Mouse (Mus musculus) heart, embryonic 11.5 days (tissue): ENCODE results near the gene Shisa9. TPM values are rescaled to one million over a fixed set of nuclear protein-coding genes. Genes with fewer than 3 reads are reported as not detected.

Experiments
- ATAC-seq: fragments of 200-750 bp; cut with Nextera tagmentation; replicated peaks from 2 replicates; pipeline ENCODE4 v1.8.0; 2017; ENCODE audit warnings: moderate library complexity; ENCODE audit not compliant: insufficient number of reproducible peaks, low FRiP score, low TSS enrichment
- H3K27ac ChIP-seq: fragments of 300-500 bp; sonication (generic); 2 replicates; pipeline ENCODE4 v1.5.1; 2014; ENCODE audit warnings: mild to moderate bottlenecking, low read depth, low read length
- H3K27me3 ChIP-seq: fragments of 300-500 bp; sonication (generic); 2 replicates; pipeline ENCODE4 v1.6.1; 2014; ENCODE audit warnings: mild to moderate bottlenecking, low read length, mixed read lengths; ENCODE audit not compliant: control insufficient read depth, insufficient read depth
- H3K36me3 ChIP-seq: fragments of 300-500 bp; sonication (generic); 2 replicates; pipeline ENCODE4 v1.6.1; 2014; ENCODE audit warnings: mild to moderate bottlenecking, low read length, moderate library complexity, mixed read lengths; ENCODE audit not compliant: control insufficient read depth, insufficient read depth
- H3K4me1 ChIP-seq: fragments of 300-500 bp; sonication (generic); 2 replicates; pipeline ENCODE4 v1.6.1; 2014; ENCODE audit warnings: low read length; ENCODE audit not compliant: control insufficient read depth, insufficient read depth
- H3K4me2 ChIP-seq: fragments of 300-500 bp; sonication (generic); 2 replicates; pipeline ENCODE4 v1.6.1; 2014; ENCODE audit warnings: mild to moderate bottlenecking, moderate library complexity
- H3K4me3 ChIP-seq: fragments of 300-500 bp; sonication (generic); 2 replicates; pipeline ENCODE4 v1.5.1; 2014; ENCODE audit warnings: low read depth, low read length
- H3K9ac ChIP-seq: fragments of 300-500 bp; sonication (generic); 2 replicates; pipeline ENCODE4 v1.6.1; 2014; ENCODE audit warnings: mild to moderate bottlenecking, low read depth, low read length, moderate library complexity
- H3K9me3 ChIP-seq: fragments of 300-500 bp; sonication (generic); replicated peaks from 2 replicates; pipeline ENCODE4 v1.6.1; 2016; ENCODE audit warnings: low read length; ENCODE audit not compliant: control insufficient read depth
- WGBS: fragments of 180-500 bp; shearing (Covaris S2); extraction: QIAGEN DNeasy Blood & Tissue Kit; methylation state at CpG from one replicate; pipeline ENCODE4 v1.1.7; 2014; ENCODE audit not compliant: insufficient replicate concordance; 5-methylcytosine and 5-hydroxymethylcytosine counted together
- polyA plus RNA-seq: library from polyadenylated mRNA; unstranded; fragments of >200 nt; fragmentation: Nextera tagmentation; extraction: Ambion mirVana; gene quantifications from 2 replicates; pipeline ENCODE4 v1.2.1, GENCODE M21; 2014

Gene Shisa9
- polyA plus RNA-seq, 1 experiment from 2014 or later, result 0.72 TPM

DNA sequence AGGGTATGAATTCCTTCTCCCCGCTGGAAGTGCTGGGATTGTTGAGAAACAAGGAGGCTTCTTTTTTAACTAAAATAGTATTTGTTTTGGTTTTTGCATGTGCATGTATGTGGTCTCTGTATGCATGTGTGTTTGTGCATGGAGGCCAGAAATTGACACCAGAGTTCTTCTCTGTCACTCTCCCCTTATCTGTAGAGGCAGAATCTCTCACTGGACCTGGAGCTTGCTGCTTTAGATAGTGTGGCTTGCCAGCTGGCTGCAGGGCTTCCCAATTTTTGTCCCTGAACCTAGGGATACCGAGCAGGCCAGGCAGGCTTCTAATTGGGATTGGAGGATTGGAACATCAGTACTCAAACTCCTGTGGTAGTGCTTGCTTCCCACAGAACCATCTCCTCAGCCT is 99.2 kb downstream of the Shisa9 start:
- Histone ChIP-seq H3K9ac (no peak overlapping the region), H3K4me2 (no peak overlapping the region), H3K27me3 (no peaks in the 10 kb centered on the region), H3K27ac (no peak overlapping the region), H3K4me3 (no peak overlapping the region), H3K36me3 (no peaks in the 10 kb centered on the region), H3K4me1 (no peaks in the 10 kb centered on the region), H3K9me3 (no peaks in the 10 kb centered on the region)
- peak; percentile 68 for ATAC-seq
- WGBS, result 57% methylated on average over 2 of the region's 2 CpGs

DNA sequence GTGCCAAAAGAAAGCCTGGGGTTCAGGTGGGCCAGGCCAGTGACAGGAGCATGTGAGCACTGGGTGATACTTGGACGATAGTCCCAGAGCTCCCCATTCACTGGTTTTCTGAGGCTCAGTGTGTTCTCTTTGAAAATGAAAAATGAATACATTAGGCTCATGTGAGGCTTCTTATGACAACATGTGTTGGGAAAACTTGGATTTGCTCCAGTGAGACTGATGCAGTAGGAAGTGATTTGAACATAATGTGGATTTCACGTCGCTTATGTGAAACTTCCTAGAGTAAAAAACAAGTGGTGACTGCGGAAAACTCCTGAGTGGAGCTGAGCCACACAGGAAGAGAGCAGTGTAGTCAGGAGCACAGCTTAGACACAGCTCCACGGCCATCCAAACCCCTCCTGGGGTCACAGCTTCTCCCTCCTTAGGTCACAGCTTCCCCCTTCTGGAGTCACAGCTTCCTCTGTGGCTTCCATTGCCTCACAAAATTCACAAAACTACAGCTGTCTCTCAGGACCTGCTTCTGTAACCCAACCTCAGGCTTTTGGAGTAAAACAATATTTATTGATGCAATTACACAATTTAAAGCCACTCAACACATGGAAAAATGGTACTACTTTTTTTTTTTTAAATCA is 106.8 kb downstream of the Shisa9 start:
- H3K27ac ChIP-seq, result no peak overlapping the region
- H3K9me3 ChIP-seq, result no peaks in the 10 kb centered on the region
- no peak overlapping the region for H3K9ac ChIP-seq
- H3K4me3 ChIP-seq, result no peak overlapping the region
- H3K36me3 ChIP-seq, result no peaks in the 10 kb centered on the region
- no peak for ATAC-seq
- 79% methylated on average over 5 of the region's 5 CpGs for WGBS
- no peak overlapping the region for H3K4me2 ChIP-seq
- no peaks in the 10 kb centered on the region for H3K4me1 ChIP-seq
- no peaks in the 10 kb centered on the region for H3K27me3 ChIP-seq

DNA sequence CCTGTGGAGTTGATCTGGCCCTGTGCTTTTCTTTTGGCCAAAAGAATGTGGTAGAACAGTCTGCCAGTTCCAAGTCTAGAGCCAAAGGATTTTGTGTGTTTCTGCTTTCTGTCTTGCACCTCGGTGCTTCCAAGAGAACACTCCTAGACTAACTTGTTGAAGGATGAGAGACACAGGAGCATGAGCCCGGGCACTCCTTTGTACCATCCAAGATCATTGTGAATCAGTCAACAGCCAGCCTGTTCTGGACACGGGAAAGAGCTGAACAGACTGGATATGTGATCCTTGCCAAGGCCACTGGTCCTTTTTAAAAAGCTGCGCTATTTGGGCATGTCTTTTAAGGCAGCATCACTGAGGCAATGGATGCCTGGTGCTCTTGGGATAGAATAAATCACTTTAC is 109.3 kb downstream of the Shisa9 start:
- H3K27me3 ChIP-seq, result no peaks in the 10 kb centered on the region
- no peaks in the 10 kb centered on the region for H3K36me3 ChIP-seq
- no peak for ATAC-seq
- H3K9ac ChIP-seq, result no peak overlapping the region
- H3K4me2 ChIP-seq, result no peak overlapping the region
- no peaks in the 10 kb centered on the region for H3K4me1 ChIP-seq
- H3K4me3 ChIP-seq, result no peak overlapping the region
- no peaks in the 10 kb centered on the region for H3K9me3 ChIP-seq
- H3K27ac ChIP-seq, result no peak overlapping the region
- 68% methylated on average over 4 of the region's 4 CpGs for WGBS

DNA sequence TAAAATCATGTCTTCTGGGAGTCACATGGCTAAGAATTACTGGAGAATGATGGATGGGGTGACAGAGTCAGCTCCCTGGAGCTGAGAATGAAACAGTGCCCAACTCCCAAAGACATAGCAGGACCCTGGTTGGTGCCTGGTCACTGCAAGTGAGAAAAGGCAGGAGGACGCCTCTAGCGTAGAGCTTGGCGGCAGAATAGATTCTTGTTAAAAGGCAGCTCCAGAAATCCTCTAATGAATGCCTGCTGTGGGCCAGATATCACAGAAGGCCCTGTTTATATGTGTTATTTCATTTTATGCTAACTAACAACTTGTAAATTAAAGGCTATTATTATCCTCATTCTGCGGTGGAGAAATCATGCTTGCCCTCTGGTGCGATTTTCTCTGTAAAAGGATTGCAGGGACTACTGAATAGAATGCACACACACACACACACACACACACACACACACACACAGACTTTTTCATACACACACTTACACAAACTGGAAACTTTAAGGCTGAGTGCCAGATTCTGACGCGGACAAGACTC is 110.9 kb downstream of the Shisa9 start:
- ATAC-seq, result no peak
- 77% methylated on average over 7 of the region's 7 CpGs for WGBS

DNA sequence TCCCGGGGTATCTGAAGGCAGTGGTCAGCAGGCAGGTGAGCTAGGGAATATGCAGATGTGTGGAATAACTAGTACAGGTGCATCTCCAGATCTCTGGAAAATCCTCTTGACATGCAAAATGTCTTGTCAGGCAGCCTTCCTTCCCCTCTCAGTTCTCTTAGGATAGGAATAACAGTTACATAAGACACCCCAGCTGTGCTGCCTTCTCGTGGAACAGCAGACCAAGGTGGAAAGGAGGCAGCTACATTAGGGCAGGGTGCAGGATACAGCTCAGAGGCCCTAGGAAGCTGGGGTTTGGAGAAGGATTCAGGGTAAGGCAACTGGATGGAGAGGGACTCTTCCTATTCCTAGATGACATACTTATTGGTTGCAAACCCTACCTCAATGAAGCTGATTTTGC is 111.5 kb downstream of the Shisa9 start:
- no peaks in the 10 kb centered on the region for H3K9me3 ChIP-seq
- H3K27ac ChIP-seq, result no peak overlapping the region
- H3K27me3 ChIP-seq, result no peaks in the 10 kb centered on the region
- no peaks in the 10 kb centered on the region for H3K36me3 ChIP-seq
- H3K4me1 ChIP-seq, result no peaks in the 10 kb centered on the region
- H3K4me3 ChIP-seq, result no peak overlapping the region
- no peak overlapping the region for H3K4me2 ChIP-seq
- H3K9ac ChIP-seq, result no peak overlapping the region
- WGBS, result 57% methylated on average over 2 of the region's 2 CpGs
- ATAC-seq, result no peak

More for the DNA sequence above, 110.9 kb downstream of the Shisa9 start:
- H3K27ac ChIP-seq, result no peak overlapping the region
- no peak overlapping the region for H3K9ac ChIP-seq
- H3K36me3 ChIP-seq, result no peaks in the 10 kb centered on the region
- H3K27me3 ChIP-seq, result no peaks in the 10 kb centered on the region
- H3K4me2 ChIP-seq, result no peak overlapping the region
- H3K4me3 ChIP-seq, result no peak overlapping the region
- no peaks in the 10 kb centered on the region for H3K4me1 ChIP-seq
- no peaks in the 10 kb centered on the region for H3K9me3 ChIP-seq

DNA sequence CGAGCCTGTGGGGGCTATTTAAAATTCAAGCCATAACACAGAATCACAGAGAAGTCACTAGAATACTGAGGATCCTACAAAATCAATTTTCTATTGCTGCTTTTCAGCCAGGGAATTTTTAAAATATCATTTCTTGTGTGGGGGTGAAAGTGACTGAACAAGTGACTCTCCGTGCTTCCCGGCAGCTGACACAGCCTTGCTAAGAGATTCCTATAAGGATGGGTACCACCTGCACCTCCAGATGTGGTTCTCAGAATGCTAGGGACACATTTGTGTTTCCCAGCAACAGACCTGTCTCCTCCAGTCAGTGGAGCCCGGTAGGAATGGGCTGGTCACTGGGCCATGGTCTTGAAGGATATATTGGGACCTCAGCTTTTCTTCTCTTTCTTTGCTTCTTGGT is 124.5 kb downstream of the Shisa9 start:
- H3K4me2 ChIP-seq, result no peak overlapping the region
- WGBS, result 81% methylated on average over 4 of the region's 4 CpGs
- no peak overlapping the region for H3K4me3 ChIP-seq
- no peaks in the 10 kb centered on the region for H3K27me3 ChIP-seq
- no peaks in the 10 kb centered on the region for H3K9me3 ChIP-seq
- ATAC-seq, result no peak
- no peak overlapping the region for H3K27ac ChIP-seq
- no peak overlapping the region for H3K9ac ChIP-seq
- H3K4me1 ChIP-seq, result no peaks in the 10 kb centered on the region
- no peaks in the 10 kb centered on the region for H3K36me3 ChIP-seq

DNA sequence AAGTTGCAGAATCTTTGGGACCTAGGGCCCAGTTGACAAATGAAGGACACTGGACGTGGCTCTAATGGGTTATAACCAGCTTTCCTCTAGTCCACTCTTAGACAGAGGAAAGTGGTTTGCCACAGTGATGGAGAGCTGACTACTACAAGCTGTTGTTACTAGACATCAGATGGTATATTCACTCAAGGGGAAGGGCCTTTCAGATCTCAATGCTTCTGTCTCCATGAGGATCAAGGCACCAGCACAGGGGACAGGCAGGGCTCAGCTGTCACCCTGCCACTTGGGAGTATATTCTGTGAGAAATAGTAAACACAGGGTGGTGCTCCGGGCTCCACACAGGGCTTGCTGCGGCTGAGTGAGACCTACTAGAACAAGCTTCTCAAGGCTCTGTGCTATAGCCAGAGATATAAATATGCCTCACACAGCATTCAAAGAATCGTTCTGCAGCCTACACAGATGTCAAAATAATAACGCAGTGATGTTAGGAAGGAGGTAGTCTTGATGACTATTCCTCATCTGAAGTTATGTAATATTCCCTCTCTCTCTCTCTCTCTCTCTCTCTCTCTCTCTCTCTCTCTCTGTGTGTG is 127.0 kb downstream of the Shisa9 start:
- Histone ChIP-seq H3K9ac (no peak overlapping the region), H3K27me3 (no peaks in the 10 kb centered on the region), H3K4me1 (no peaks in the 10 kb centered on the region), H3K4me3 (no peak overlapping the region), H3K27ac (no peak overlapping the region), H3K36me3 (no peaks in the 10 kb centered on the region), H3K4me2 (no peak overlapping the region), H3K9me3 (no peaks in the 10 kb centered on the region)
- WGBS, result 75% methylated on average over 5 of the region's 5 CpGs
- ATAC-seq, result no peak

DNA sequence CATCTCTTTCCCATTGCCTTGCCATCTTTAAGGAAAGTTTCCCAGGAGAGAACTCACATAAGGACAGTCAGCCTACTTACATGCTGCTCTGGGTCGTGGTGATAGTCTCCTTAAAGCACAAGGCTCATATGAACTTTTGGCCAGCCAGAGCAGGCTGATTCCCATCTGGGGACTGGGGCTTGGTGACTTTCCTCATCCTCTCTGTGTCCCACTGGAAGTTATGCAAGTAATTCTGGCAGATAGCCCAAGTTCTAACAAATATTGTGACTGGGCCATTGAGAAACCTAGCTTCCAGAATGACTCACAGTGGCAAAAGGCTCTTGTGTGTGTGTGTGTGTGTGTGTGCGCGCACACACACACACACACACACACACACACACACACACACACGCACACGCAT is 130.5 kb downstream of the Shisa9 start:
- 83% methylated on average over 5 of the region's 5 CpGs for WGBS
- no peaks in the 10 kb centered on the region for H3K4me1 ChIP-seq

More for the DNA sequence above, 130.5 kb downstream of the Shisa9 start:
- no peak overlapping the region for H3K4me3 ChIP-seq
- H3K27me3 ChIP-seq, result no peaks in the 10 kb centered on the region
- H3K27ac ChIP-seq, result no peak overlapping the region
- H3K9me3 ChIP-seq, result no peaks in the 10 kb centered on the region
- H3K36me3 ChIP-seq, result no peaks in the 10 kb centered on the region
- H3K4me2 ChIP-seq, result no peak overlapping the region
- ATAC-seq, result no peak
- no peak overlapping the region for H3K9ac ChIP-seq
